Mouse (Mus musculus) forebrain, embryonic 16.5 days (tissue): Measurements from ENCODE around the gene Scn1b. TPM values are rescaled to one million over a fixed set of nuclear protein-coding genes. Genes with fewer than 3 reads are reported as not detected.

Experiments used
- polyA plus RNA-seq: library from polyadenylated mRNA; unstranded; fragments of >200 nt; fragmentation: Nextera tagmentation; extraction: Ambion mirVana; gene quantifications from 2 replicates; pipeline ENCODE4 v1.2.1, GENCODE M21; 2015

Scn1b gene
- polyA plus RNA-seq, 1 experiment from 2014 or later, result 5.3 TPM

Other genes starting within 250 kb of the Scn1b start
- gene Cd22, start 246.7 kb downstream of the Scn1b start, polyA plus RNA-seq, result 0.25 TPM in 1 of 2 replicates, not detected in the other
- gene Mag, start 212.1 kb downstream of the Scn1b start, polyA plus RNA-seq, result 1.0 and 1.8 TPM in 2 replicates
- gene Hamp2, start 202.3 kb downstream of the Scn1b start, polyA plus RNA-seq, result not detected in 2 replicates
- gene Hamp, start 183.0 kb downstream of the Scn1b start, polyA plus RNA-seq, result not detected in 2 replicates
- 30.0 and 32.3 TPM in 2 replicates for gene Usf2, start 170.2 kb downstream of the Scn1b start, polyA plus RNA-seq
- gene Lsr, start 153.5 kb downstream of the Scn1b start, polyA plus RNA-seq, result 21.3 and 23.2 TPM in 2 replicates
- 0.26 and 0.42 TPM in 2 replicates for gene Fam187b, start 153.2 kb downstream of the Scn1b start, polyA plus RNA-seq
- gene Fxyd5, start 84.5 kb downstream of the Scn1b start, polyA plus RNA-seq, result 21.7 and 23.4 TPM in 2 replicates
- 51.0 and 95.0 TPM in 2 replicates for gene Fxyd7, start 75.5 kb downstream of the Scn1b start, polyA plus RNA-seq
- gene Fxyd1, start 69.8 kb downstream of the Scn1b start, polyA plus RNA-seq, result 10.7 and 14.5 TPM in 2 replicates
- 0.20 and 0.24 TPM in 2 replicates for gene Lgi4, start 67.7 kb downstream of the Scn1b start, polyA plus RNA-seq
- 0.15 and 0.66 TPM in 2 replicates for gene Fxyd3, start 50.3 kb downstream of the Scn1b start, polyA plus RNA-seq
- gene Hpn, start 11.7 kb downstream of the Scn1b start, polyA plus RNA-seq, result 0.88 TPM in 1 of 2 replicates, not detected in the other
- 261 and 277 TPM in 2 replicates for gene Gramd1a, start 28.9 kb upstream of the Scn1b start, polyA plus RNA-seq
- not detected in 2 replicates for gene Scgb2b2, start 163.5 kb upstream of the Scn1b start, polyA plus RNA-seq
- not detected in 2 replicates for gene Scgb1b2, start 164.8 kb upstream of the Scn1b start, polyA plus RNA-seq
- gene Scgb2b3, start 235.1 kb upstream of the Scn1b start, polyA plus RNA-seq, result not detected in 2 replicates
- gene Scgb1b3, start 248.6 kb upstream of the Scn1b start, polyA plus RNA-seq, result not detected in 2 replicates